Comparison of ENCODE assay signal across 18 mouse cellular contexts in the genomic region with DNA sequence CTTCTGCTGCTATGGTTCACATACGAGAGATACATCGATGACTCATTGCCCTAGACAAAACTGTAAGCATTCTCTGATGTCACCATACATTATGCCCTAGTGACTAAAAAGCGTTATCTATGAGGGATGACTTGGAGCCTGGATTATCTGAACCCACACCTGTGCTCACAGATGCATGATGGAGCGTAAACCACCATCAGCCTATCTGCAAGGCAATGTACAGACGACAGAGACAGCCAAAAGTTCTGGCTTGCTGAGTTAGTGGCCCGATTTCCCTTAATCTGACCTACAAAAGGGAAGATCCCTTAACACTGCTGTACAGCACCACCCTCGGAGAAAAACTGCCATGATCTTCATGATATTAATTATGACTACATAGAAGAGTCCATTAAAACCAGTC.
"Had no signal": no experiment of that assay in that cellular context is flagged by ENCODE, and none has a peak within 500 bp of the region (broad histone marks: within the 10 kb centered on the region; RNA-seq: fewer than 3 reads in every experiment).

No protein-coding gene starts in this region.

- H3K36me3 ChIP-seq: limb, embryonic 12.5 days; midbrain, embryonic 12.5 days; neural tube, embryonic 13.5 days had no signal

- H3K4me1 ChIP-seq: megakaryocyte, embryonic 14.5 days had no signal

- H3K27me3 ChIP-seq: limb, embryonic 12.5 days; megakaryocyte, embryonic 14.5 days; midbrain, embryonic 12.5 days; neural tube, embryonic 13.5 days had no signal

- DNase-seq: kidney, adult 8-10 months; kidney, postnatal 36 days; layer of hippocampus, adult 9-11 months; layer of hippocampus, postnatal 36 days; lung, embryonic 14.5 days; lung, postnatal 10 days; lung, postnatal 4 days; right cerebral cortex, adult 18-20 months; right cerebral cortex, postnatal 25 days; thymus, postnatal 4 days had no signal

- H3K9me3 ChIP-seq: limb, embryonic 12.5 days; megakaryocyte, embryonic 14.5 days; midbrain, embryonic 12.5 days; neural tube, embryonic 13.5 days had no signal

- H3K9ac ChIP-seq: limb, embryonic 12.5 days; lung, embryonic 14.5 days; midbrain, embryonic 12.5 days; neural tube, embryonic 13.5 days had no signal

- H3K4me3 ChIP-seq: limb, embryonic 12.5 days; megakaryocyte, embryonic 14.5 days; midbrain, embryonic 12.5 days; neural tube, embryonic 13.5 days had no signal

- H3K27ac ChIP-seq: kidney, postnatal 0 days; limb, embryonic 12.5 days; midbrain, embryonic 12.5 days; neural tube, embryonic 13.5 days; stomach, postnatal 0 days had no signal

- H3K4me2 ChIP-seq: limb, embryonic 12.5 days; lung, embryonic 14.5 days; midbrain, embryonic 12.5 days; neural tube, embryonic 13.5 days had no signal

- ATAC-seq: intestine, postnatal 0 days; midbrain, embryonic 16.5 days had no signal
